Mouse (Mus musculus): ENCODE measurements around the gene Mylk. TPM values are rescaled to one million over a fixed set of nuclear protein-coding genes. Genes with fewer than 3 reads are reported as not detected.

Gene Mylk
- polyA plus RNA-seq, 1 experiment from 2014 or later = 262 TPM

DNA sequence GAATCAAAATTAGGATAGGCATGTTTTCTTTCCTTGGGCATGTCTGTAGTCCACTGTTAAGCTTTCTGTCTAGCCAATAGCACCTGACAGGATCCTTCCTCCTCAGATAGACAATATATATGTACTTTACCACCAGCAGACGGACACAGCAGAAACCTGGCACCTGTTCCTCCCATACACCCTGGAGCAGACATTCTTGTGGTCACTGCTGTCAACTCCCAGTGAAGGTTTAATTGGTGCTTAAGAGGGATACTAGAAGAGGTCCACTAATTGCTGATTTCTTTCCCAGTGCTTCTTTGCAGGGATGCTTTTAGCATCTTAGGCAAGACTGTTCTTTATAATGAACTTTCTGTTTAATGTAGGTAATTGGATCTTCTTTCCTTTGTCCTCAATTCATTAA, 37.4 kb downstream of the Mylk start:
- H3K9me3 ChIP-seq (ENCODE audit: control insufficient read depth, low read depth, low read length) = no peaks in the 10 kb centered on the region
- no peak for ATAC-seq (ENCODE audit: insufficient number of reproducible peaks, insufficient read depth, low FRiP score, low read depth)
- WGBS = 72% methylated on average over 1 of the region's 1 CpGs

DNA sequence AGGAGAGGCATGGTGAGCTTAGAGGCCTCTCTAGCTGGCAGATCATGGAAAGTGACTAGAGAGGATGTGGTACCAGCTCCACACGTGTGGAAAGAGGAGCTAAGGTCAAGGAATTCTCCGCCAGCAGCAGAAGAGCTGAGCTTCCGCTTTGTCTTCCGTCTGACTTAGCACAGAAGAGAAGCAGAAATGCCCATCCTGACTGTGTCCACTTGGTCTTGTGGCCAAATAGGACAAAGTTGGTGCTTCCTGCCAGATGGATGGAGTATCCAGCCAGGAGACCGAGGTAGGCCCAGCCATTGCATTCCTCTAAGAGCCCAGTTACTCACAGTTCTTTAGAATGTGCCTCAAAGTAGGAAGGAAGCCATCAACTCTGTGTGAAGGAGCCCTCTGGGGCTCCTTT, 38.5 kb downstream of the Mylk start:
- H3K9ac ChIP-seq (replicated peaks; ENCODE audit: low read depth, low read length) = no peak overlapping the region
- H3K36me3 ChIP-seq (ENCODE audit: control insufficient read depth, insufficient read depth, low read length) = no peaks in the 10 kb centered on the region
- H3K4me3 ChIP-seq (ENCODE audit: low read depth, low read length) = no peak overlapping the region
- 86% methylated on average over 5 of the region's 5 CpGs for WGBS
- H3K4me1 ChIP-seq (ENCODE audit: control insufficient read depth, insufficient read depth, low read length) = no peaks in the 10 kb centered on the region
- H3K9me3 ChIP-seq (ENCODE audit: control insufficient read depth, low read depth, low read length) = no peaks in the 10 kb centered on the region
- ATAC-seq (ENCODE audit: insufficient number of reproducible peaks, insufficient read depth, low FRiP score, low read depth) = no peak
- no peaks in the 10 kb centered on the region for H3K27me3 ChIP-seq (ENCODE audit: control insufficient read depth, insufficient read depth, low read length)
- H3K4me2 ChIP-seq (replicated peaks; ENCODE audit: low read depth, low read length) = no peak overlapping the region
- H3K27ac ChIP-seq (ENCODE audit: low read length) = no peak overlapping the region

More for the DNA sequence above, 37.4 kb downstream of the Mylk start:
- H3K4me1 ChIP-seq (ENCODE audit: control insufficient read depth, insufficient read depth, low read length) = no peaks in the 10 kb centered on the region
- no peak overlapping the region for H3K4me2 ChIP-seq (replicated peaks; ENCODE audit: low read depth, low read length)
- H3K36me3 ChIP-seq (ENCODE audit: control insufficient read depth, insufficient read depth, low read length) = no peaks in the 10 kb centered on the region
- H3K27ac ChIP-seq (ENCODE audit: low read length) = no peak overlapping the region
- no peak overlapping the region for H3K4me3 ChIP-seq (ENCODE audit: low read depth, low read length)
- H3K27me3 ChIP-seq (ENCODE audit: control insufficient read depth, insufficient read depth, low read length) = no peaks in the 10 kb centered on the region
- no peak overlapping the region for H3K9ac ChIP-seq (replicated peaks; ENCODE audit: low read depth, low read length)

DNA sequence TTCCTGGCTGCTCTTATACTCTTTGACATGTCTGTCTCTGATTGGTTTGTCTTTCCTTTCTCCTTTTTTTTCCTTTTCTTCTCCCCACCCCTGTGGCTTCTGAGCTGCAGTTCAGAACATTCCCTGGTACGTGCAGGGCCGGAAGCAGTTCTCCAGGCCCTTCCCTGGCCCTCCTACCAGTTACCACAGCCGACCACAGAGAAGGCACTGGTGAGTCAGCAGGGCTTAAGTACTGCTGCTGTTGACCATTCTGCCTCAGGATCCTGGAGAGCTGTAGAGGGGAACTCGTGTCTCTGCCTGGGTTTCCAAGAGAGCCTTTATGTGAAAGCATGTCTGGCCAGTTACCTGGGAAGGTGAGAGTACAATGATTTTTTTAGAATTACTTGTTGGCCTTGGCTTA, 39.7 kb downstream of the Mylk start:
- H3K27ac ChIP-seq (ENCODE audit: low read length) = no peak overlapping the region
- H3K9me3 ChIP-seq (ENCODE audit: control insufficient read depth, low read depth, low read length) = no peaks in the 10 kb centered on the region
- no peaks in the 10 kb centered on the region for H3K36me3 ChIP-seq (ENCODE audit: control insufficient read depth, insufficient read depth, low read length)
- no peaks in the 10 kb centered on the region for H3K4me1 ChIP-seq (ENCODE audit: control insufficient read depth, insufficient read depth, low read length)
- no peak for ATAC-seq (ENCODE audit: insufficient number of reproducible peaks, insufficient read depth, low FRiP score, low read depth)
- H3K27me3 ChIP-seq (ENCODE audit: control insufficient read depth, insufficient read depth, low read length) = no peaks in the 10 kb centered on the region
- no peak overlapping the region for H3K9ac ChIP-seq (replicated peaks; ENCODE audit: low read depth, low read length)
- WGBS = 61% methylated on average over 4 of the region's 4 CpGs
- no peak overlapping the region for H3K4me3 ChIP-seq (ENCODE audit: low read depth, low read length)
- H3K4me2 ChIP-seq (replicated peaks; ENCODE audit: low read depth, low read length) = no peak overlapping the region

DNA sequence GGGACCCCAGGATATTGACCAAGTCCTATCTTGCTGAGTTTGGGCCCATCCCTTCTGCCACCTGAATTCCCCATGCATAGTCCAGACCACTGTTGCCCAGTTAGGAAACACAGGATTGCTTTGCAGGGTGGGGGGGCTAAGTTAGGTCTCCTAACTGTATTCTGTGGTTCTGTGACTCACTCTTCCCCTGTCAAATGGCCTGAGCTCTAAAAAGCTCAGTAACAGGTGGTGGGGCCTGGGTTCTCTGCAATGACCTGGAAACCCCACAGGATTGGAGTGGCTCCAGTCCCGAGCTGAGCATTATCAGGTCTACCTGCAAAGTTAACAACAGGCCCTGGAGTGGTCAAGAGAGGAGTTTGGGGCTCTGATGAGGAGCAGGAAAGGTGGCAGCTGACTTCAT, 47.5 kb downstream of the Mylk start:
- H3K36me3 ChIP-seq (ENCODE audit: control insufficient read depth, insufficient read depth, low read length) = no peaks in the 10 kb centered on the region
- WGBS = 47% methylated on average over 1 of the region's 1 CpGs
- H3K27me3 ChIP-seq (ENCODE audit: control insufficient read depth, insufficient read depth, low read length) = no peaks in the 10 kb centered on the region
- H3K27ac ChIP-seq (ENCODE audit: low read length) = no peak overlapping the region
- ATAC-seq (ENCODE audit: insufficient number of reproducible peaks, insufficient read depth, low FRiP score, low read depth) = no peak
- H3K4me2 ChIP-seq (replicated peaks; ENCODE audit: low read depth, low read length) = no peak overlapping the region
- no peaks in the 10 kb centered on the region for H3K4me1 ChIP-seq (ENCODE audit: control insufficient read depth, insufficient read depth, low read length)
- no peak overlapping the region for H3K4me3 ChIP-seq (ENCODE audit: low read depth, low read length)
- no peak overlapping the region for H3K9ac ChIP-seq (replicated peaks; ENCODE audit: low read depth, low read length)
- no peaks in the 10 kb centered on the region for H3K9me3 ChIP-seq (ENCODE audit: control insufficient read depth, low read depth, low read length)

DNA sequence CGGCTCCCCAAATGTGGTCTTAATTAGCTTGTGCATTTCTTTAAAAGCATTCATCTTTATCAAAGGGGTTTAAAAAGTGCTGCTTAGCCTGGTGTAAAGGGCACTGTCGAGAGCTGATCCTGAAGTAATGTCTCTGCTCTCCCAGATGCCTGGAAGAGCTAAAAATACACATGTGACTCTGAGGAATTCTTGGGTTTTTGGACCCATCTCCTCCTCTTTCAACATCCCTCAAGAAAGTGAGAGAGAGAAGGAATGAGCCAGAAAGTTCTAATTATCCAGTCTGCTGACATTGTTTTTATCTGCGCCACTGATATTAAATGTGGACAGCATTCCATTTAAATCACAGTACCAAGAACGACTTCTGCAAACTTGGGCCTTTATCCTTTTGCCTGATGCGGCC, 48.0 kb downstream of the Mylk start:
- no peak overlapping the region for H3K4me3 ChIP-seq (ENCODE audit: low read depth, low read length)
- no peak overlapping the region for H3K9ac ChIP-seq (replicated peaks; ENCODE audit: low read depth, low read length)
- H3K4me1 ChIP-seq (ENCODE audit: control insufficient read depth, insufficient read depth, low read length) = no peaks in the 10 kb centered on the region
- no peaks in the 10 kb centered on the region for H3K36me3 ChIP-seq (ENCODE audit: control insufficient read depth, insufficient read depth, low read length)
- ATAC-seq (ENCODE audit: insufficient number of reproducible peaks, insufficient read depth, low FRiP score, low read depth) = no peak
- no peaks in the 10 kb centered on the region for H3K9me3 ChIP-seq (ENCODE audit: control insufficient read depth, low read depth, low read length)
- no peak overlapping the region for H3K4me2 ChIP-seq (replicated peaks; ENCODE audit: low read depth, low read length)
- 59% methylated on average over 5 of the region's 5 CpGs for WGBS
- no peak overlapping the region for H3K27ac ChIP-seq (ENCODE audit: low read length)
- no peaks in the 10 kb centered on the region for H3K27me3 ChIP-seq (ENCODE audit: control insufficient read depth, insufficient read depth, low read length)

GRCm38 (mm10) chr16:34801222-34801621, 56.2 kb downstream of the Mylk start:
- H3K4me3 ChIP-seq (ENCODE audit: low read depth, low read length) = no peak overlapping the region
- H3K36me3 ChIP-seq (ENCODE audit: control insufficient read depth, insufficient read depth, low read length) = no peaks in the 10 kb centered on the region
- no peaks in the 10 kb centered on the region for H3K9me3 ChIP-seq (ENCODE audit: control insufficient read depth, low read depth, low read length)
- no peaks in the 10 kb centered on the region for H3K4me1 ChIP-seq (ENCODE audit: control insufficient read depth, insufficient read depth, low read length)
- whole genome bisulfite sequencing = 67% methylated on average over 5 of the region's 5 CpGs
- H3K27me3 ChIP-seq (ENCODE audit: control insufficient read depth, insufficient read depth, low read length) = no peaks in the 10 kb centered on the region
- no peak for ATAC-seq (ENCODE audit: insufficient number of reproducible peaks, insufficient read depth, low FRiP score, low read depth)
- no peak overlapping the region for H3K4me2 ChIP-seq (replicated peaks; ENCODE audit: low read depth, low read length)
- no peak overlapping the region for H3K27ac ChIP-seq (ENCODE audit: low read length)
- H3K9ac ChIP-seq (replicated peaks; ENCODE audit: low read depth, low read length) = no peak overlapping the region

- no peak overlapping the region for H3K4me2 ChIP-seq (replicated peaks; ENCODE audit: low read depth, low read length)
- H3K9me3 ChIP-seq (ENCODE audit: control insufficient read depth, low read depth, low read length) = no peaks in the 10 kb centered on the region
- no peak overlapping the region for H3K9ac ChIP-seq (replicated peaks; ENCODE audit: low read depth, low read length)
- WGBS = 32% methylated on average over 11 of the region's 11 CpGs
- no peak for ATAC-seq (ENCODE audit: insufficient number of reproducible peaks, insufficient read depth, low FRiP score, low read depth)
- no peak overlapping the region for H3K27ac ChIP-seq (ENCODE audit: low read length)
- no peaks in the 10 kb centered on the region for H3K36me3 ChIP-seq (ENCODE audit: control insufficient read depth, insufficient read depth, low read length)
- no peak overlapping the region for H3K4me3 ChIP-seq (ENCODE audit: low read depth, low read length)
- H3K27me3 ChIP-seq (ENCODE audit: control insufficient read depth, insufficient read depth, low read length) = 0 out of 2 replicates have a peak, but pooled peaks cover 3% of the 10 kb centered on the region
- H3K4me1 ChIP-seq (ENCODE audit: control insufficient read depth, insufficient read depth, low read length) = peaks cover 10% of the 10 kb centered on the region; the same call in 1 of the 2 replicates
These were observed 59.4 kb downstream of the Mylk start for GRCm38 (mm10) chr16:34804286-34805010.

DNA sequence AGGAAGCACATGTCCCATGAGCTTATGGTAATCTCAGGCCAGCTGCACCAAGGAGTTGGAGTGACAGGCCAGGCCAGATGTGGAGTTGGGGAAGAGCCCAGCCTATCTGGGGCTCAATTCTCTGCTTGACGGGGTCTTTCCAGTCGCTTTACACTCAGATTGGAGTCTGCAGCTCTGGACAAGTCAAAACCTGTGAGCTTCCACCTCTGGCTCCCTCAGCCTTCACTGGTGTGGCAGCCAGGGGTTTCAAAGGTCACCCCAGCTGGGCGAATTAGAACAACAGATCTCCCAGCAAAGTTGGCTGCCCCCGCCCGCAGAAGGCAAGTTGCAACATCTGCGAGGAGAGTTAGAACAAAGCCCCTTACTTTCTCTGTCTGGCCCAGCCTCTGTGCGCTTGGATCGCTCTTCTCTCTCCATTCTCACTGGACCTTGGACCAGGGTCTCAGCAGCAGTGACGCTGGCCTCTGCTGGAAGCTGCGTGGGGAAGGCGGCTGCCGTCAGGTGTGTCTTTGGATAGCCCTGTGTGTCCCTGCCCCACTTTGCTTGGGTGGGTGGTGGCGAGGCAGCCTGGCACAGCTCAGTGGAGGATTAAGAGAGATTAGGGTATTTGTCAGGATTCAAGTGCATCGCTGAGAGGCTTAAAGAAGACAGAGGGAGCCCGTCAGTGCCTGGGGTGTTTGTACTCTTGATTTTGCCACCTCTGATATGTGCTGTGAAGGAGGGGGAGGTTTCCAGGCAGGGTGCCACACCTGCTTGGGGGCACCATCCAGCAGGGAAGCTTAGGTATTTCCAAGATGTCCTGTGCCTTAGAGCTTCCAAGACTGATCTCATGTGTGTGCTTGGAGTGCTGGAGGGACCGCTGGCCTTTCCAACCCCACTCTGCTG, 62.1 kb downstream of the Mylk start:
- no peak overlapping the region for H3K9ac ChIP-seq (replicated peaks; ENCODE audit: low read depth, low read length)

More for the DNA sequence above, 62.1 kb downstream of the Mylk start:
- ATAC-seq (ENCODE audit: insufficient number of reproducible peaks, insufficient read depth, low FRiP score, low read depth) = no peak
- H3K4me2 ChIP-seq (replicated peaks; ENCODE audit: low read depth, low read length) = no peak overlapping the region
- H3K27ac ChIP-seq (ENCODE audit: low read length) = no peak overlapping the region
- peaks cover 10% of the 10 kb centered on the region; the same call in 1 of the 2 replicates for H3K4me1 ChIP-seq (ENCODE audit: control insufficient read depth, insufficient read depth, low read length)
- 0 out of 2 replicates have a peak, but pooled peaks cover 3% of the 10 kb centered on the region for H3K27me3 ChIP-seq (ENCODE audit: control insufficient read depth, insufficient read depth, low read length)
- no peaks in the 10 kb centered on the region for H3K36me3 ChIP-seq (ENCODE audit: control insufficient read depth, insufficient read depth, low read length)
- WGBS = 35% methylated on average over 16 of the region's 16 CpGs
- H3K9me3 ChIP-seq (ENCODE audit: control insufficient read depth, low read depth, low read length) = no peaks in the 10 kb centered on the region
- H3K4me3 ChIP-seq (ENCODE audit: low read depth, low read length) = no peak overlapping the region
